Mouse (Mus musculus) adrenal gland, adult 8-10 months (tissue): ENCODE data around the gene Plcg2. TPM values are rescaled to one million over a fixed set of nuclear protein-coding genes. Genes with fewer than 3 reads are reported as not detected.

Source experiments
- DNase-seq: peaks from one replicate; pipeline ENCODE4 v3.0.0; 2022
- total RNA-seq, 4 experiments: library from RNA; stranded (reverse); gene quantifications; 2 replicates each; pipeline ENCODE4 v1.2.4; 2022

Plcg2 gene
- total RNA-seq, 4 experiments from 2014 or later: 6.7 to 8.9 (median 8.1) TPM

- no peak for DNase-seq
Observed at GRCm38 (mm10) chr8:117548453-117548852, 50.4 kb downstream of the Plcg2 start.

GRCm38 (mm10) chr8:117550529-117550928 is 52.4 kb downstream of the Plcg2 start:
- no peak for DNase-seq

GRCm38 (mm10) chr8:117561014-117561413 is 62.9 kb downstream of the Plcg2 start:
- no peak for DNase-seq

GRCm38 (mm10) chr8:117561735-117562361 is 63.8 kb downstream of the Plcg2 start:
- no peak for DNase-seq

GRCm38 (mm10) chr8:117562445-117563014 is 64.4 kb downstream of the Plcg2 start:
- DNase-seq: no peak

- peak; percentile 17 for DNase-seq
Observed at GRCm38 (mm10) chr8:117569409-117569808, 71.3 kb downstream of the Plcg2 start.

- no peak for DNase-seq
Observed at GRCm38 (mm10) chr8:117576291-117576785, 78.2 kb downstream of the Plcg2 start.

- DNase-seq: no peak
Observed at GRCm38 (mm10) chr8:117577059-117577458, 79.0 kb downstream of the Plcg2 start.

- no peak for DNase-seq
Observed at GRCm38 (mm10) chr8:117577883-117578282, 79.8 kb downstream of the Plcg2 start.

GRCm38 (mm10) chr8:117578856-117579255 is 80.8 kb downstream of the Plcg2 start:
- no peak for DNase-seq

GRCm38 (mm10) chr8:117593862-117594261 is 95.8 kb downstream of the Plcg2 start:
- no peak for DNase-seq

- DNase-seq: no peak
Observed at GRCm38 (mm10) chr8:117595001-117595400, 96.9 kb downstream of the Plcg2 start.

GRCm38 (mm10) chr8:117596777-117597176 is 98.7 kb downstream of the Plcg2 start:
- no peak for DNase-seq

GRCm38 (mm10) chr8:117600839-117601238 is 102.7 kb downstream of the Plcg2 start:
- no peak for DNase-seq

- DNase-seq: no peak
Observed at GRCm38 (mm10) chr8:117604101-117604500, 106.0 kb downstream of the Plcg2 start.

GRCm38 (mm10) chr8:117604671-117605070 is 106.6 kb downstream of the Plcg2 start:
- no peak for DNase-seq

GRCm38 (mm10) chr8:117605201-117605600 is 107.1 kb downstream of the Plcg2 start:
- no peak for DNase-seq

GRCm38 (mm10) chr8:117610506-117610905 is 112.4 kb downstream of the Plcg2 start:
- DNase-seq: no peak

GRCm38 (mm10) chr8:117612861-117613260 is 114.8 kb downstream of the Plcg2 start:
- DNase-seq: no peak

- DNase-seq: no peak
Observed at GRCm38 (mm10) chr8:117626040-117626838, 128.1 kb downstream of the Plcg2 start.

GRCm38 (mm10) chr8:117627096-117627495 is 129.0 kb downstream of the Plcg2 start:
- no peak for DNase-seq

- no peak for DNase-seq
Observed at GRCm38 (mm10) chr8:117632532-117632931, 134.4 kb downstream of the Plcg2 start.

- no peak for DNase-seq
Observed at GRCm38 (mm10) chr8:117634406-117634805, 136.3 kb downstream of the Plcg2 start.
